Mouse (Mus musculus) embryonic fibroblast, embryonic 13.5 days (primary cell): ENCODE data around the gene Peli1. TPM values are rescaled to one million over a fixed set of nuclear protein-coding genes. Genes with fewer than 3 reads are reported as not detected.

Experiments used
- H3K27ac ChIP-seq: 2 replicates; pipeline ENCODE4 v1.5.1; 2012; ENCODE audit warnings: low read length, control low read depth, inconsistent platforms; ENCODE audit not compliant: insufficient read depth
- H3K4me1 ChIP-seq: 2 replicates; pipeline ENCODE4 v1.6.1; 2011; ENCODE audit warnings: low read length; ENCODE audit not compliant: control insufficient read depth, insufficient read depth
- H3K4me3 ChIP-seq: 2 replicates; pipeline ENCODE4 v1.5.1; 2011; ENCODE audit warnings: mild to moderate bottlenecking, control low read depth, low read length; ENCODE audit not compliant: insufficient read depth
- CTCF ChIP-seq: IDR thresholded peaks from 2 replicates; pipeline ENCODE4 v1.5.1; 2011; ENCODE audit warnings: mild to moderate bottlenecking, control low read depth, low read length, moderate library complexity, borderline replicate concordance; ENCODE audit not compliant: insufficient read depth
- POLR2A ChIP-seq: IDR thresholded peaks from 2 replicates; pipeline ENCODE4 v1.6.1; 2011; ENCODE audit warnings: low read depth, mild to moderate bottlenecking, control low read depth, low read length, moderate library complexity
- polyA plus RNA-seq: library from polyadenylated mRNA; stranded (reverse); fragments of >200 nt; gene quantifications from 2 replicates; pipeline ENCODE4 v1.2.4, GENCODE M21; 2011; ENCODE audit warnings: low read depth; ENCODE audit not compliant: missing spikeins, insufficient read length

The Peli1 gene
- polyA plus RNA-seq, 1 experiment, result 21.3 TPM

DNA sequence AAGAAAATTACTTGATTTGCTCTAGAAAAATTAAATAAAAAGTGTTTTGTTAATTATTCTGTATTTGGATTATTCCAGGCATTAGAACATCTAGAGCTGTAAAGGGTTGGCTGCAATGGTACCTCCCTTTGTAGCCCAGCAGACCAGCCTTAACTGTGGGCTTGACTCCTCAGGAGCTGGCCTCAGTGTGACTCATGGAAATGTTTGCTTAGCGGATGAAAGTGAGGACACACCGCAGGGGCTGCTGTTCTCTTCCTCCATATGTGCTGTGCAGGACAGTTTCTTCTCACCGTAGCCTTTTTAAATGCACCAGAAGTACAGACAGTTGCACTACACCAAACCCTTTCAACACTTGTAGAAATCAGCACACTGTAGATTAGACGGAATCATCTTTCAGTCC, 58.4 kb downstream of the Peli1 start:
- no peak overlapping the region for H3K27ac ChIP-seq
- H3K4me1 ChIP-seq, result no peaks in the 10 kb centered on the region
- no peak overlapping the region for H3K4me3 ChIP-seq
- TF ChIP-seq POLR2A, result no peak
- no peak for TF ChIP-seq CTCF

DNA sequence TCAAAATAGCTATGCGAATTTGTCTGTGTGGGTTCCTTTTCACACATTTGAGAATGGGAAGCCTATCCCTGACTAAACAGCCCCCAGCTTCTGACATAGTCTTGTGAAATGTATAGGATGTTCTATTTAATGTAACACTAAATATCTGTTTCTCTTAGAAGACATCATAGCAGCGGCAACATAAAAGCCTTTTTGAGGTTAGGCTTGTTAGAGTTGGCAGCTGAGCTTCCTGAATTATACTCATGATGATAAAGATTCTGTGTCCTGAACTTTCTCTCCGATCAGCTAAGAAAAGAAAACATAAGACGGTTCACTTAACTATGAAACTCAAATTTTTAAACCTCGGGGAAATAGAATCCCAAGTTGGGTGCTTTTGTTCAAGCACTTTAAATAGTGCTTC, 59.2 kb downstream of the Peli1 start:
- no peak overlapping the region for H3K4me3 ChIP-seq
- H3K27ac ChIP-seq, result no peak overlapping the region
- TF ChIP-seq POLR2A (no peak), CTCF (no peak)
- H3K4me1 ChIP-seq, result no peaks in the 10 kb centered on the region

DNA sequence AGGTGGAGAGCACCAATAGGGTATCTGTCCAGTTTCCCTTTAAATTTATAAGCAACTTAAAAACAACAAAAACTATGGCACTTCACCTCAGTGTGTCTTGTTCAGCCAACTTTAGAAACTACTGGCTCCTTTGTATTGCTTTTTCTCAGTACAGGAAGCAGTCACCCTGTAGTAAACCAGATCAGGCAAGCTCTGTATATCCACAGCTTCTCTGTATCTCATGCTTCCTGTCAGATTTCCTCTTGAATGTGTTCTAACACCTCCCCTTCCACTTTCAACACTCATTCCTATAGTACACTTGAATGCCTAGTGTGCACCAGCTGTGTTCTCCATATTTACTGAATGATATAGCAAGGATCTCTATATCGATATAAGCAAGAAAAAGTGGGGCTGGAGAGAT, 60.6 kb downstream of the Peli1 start:
- TF ChIP-seq POLR2A (no peak), CTCF (no peak)
- Histone ChIP-seq H3K4me3 (no peak overlapping the region), H3K27ac (no peak overlapping the region), H3K4me1 (no peaks in the 10 kb centered on the region)

DNA sequence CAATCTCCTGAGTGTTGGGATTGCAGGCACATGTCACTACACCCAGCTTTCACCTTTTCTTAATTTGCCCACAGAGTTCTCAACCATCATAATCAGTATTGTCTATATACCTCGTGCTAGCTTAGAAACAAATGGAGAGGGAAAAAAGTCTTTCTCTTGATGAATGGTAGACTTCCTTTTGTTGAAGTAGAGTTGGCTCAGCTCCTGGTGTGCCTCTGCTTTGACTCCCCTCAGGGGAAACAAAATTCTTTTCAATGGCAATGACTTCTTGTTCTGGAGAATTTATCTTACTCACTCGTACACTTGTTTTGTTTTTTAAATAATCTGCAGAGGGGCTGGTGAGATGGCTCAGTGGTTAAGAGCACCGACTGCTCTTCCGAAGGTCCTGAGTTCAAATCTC, 62.0 kb downstream of the Peli1 start:
- TF ChIP-seq CTCF (no peak), POLR2A (no peak)
- no peak overlapping the region for H3K4me3 ChIP-seq
- no peak overlapping the region for H3K27ac ChIP-seq
- H3K4me1 ChIP-seq, result no peaks in the 10 kb centered on the region

DNA sequence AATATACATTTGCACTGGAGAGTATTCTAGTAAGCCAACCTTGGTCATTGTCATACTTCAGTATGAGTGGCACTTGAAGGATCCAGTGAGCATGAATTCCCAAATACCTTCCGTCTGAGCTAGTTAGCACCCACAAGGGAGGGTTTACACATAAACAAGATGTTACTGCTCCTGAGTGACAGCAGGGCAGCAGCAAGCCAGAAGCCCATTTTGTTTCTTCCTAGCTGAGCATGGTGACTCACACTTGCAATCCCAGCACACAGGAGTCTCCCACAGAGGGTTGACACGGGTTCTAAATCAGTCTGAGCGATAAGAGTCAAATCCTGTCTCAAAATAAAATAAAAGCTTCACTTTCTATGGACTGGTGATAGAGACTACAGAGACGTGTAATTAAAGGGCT, 66.5 kb downstream of the Peli1 start:
- Histone ChIP-seq H3K4me3 (no peak overlapping the region), H3K27ac (no peak overlapping the region), H3K4me1 (no peaks in the 10 kb centered on the region)
- no peak for TF ChIP-seq CTCF
- TF ChIP-seq POLR2A, result no peak

DNA sequence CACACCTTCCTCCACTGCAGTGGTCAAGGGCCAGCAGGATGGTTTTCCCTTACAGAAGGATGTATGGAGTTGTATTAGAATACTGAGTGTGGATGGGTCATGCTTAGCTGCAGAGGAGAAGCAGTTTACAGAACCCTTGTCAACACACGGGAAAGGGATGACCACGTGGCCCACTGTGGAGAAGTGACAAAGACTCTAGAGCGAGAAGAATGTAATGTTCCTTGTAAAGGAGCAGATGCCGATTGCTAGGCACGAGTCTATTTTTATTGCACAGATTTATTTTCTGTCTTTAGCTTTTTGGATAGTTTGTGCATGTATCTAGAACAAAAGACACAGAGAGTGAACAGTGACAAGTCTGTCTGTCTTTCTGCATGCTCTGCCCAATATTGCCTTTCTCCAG, 71.0 kb downstream of the Peli1 start:
- TF ChIP-seq CTCF (no peak), POLR2A (no peak)

GRCm38 (mm10) chr11:21163143-21163542, 72.1 kb downstream of the Peli1 start:
- Histone ChIP-seq H3K4me1 (no peaks in the 10 kb centered on the region), H3K27ac (no peak overlapping the region), H3K4me3 (no peak overlapping the region)
- TF ChIP-seq POLR2A, result no peak
- TF ChIP-seq CTCF, result no peak

More for the DNA sequence above, 71.0 kb downstream of the Peli1 start:
- Histone ChIP-seq H3K27ac (no peak overlapping the region), H3K4me3 (no peak overlapping the region), H3K4me1 (no peaks in the 10 kb centered on the region)

GRCm38 (mm10) chr11:21163673-21164072, 72.6 kb downstream of the Peli1 start:
- TF ChIP-seq CTCF (no peak), POLR2A (no peak)
- Histone ChIP-seq H3K27ac (no peak overlapping the region), H3K4me3 (no peak overlapping the region)

GRCm38 (mm10) chr11:21164312-21164993, 73.4 kb downstream of the Peli1 start:
- Histone ChIP-seq H3K4me1 (no peaks in the 10 kb centered on the region), H3K27ac (no peak overlapping the region), H3K4me3 (no peak overlapping the region)
- TF ChIP-seq POLR2A (no peak), CTCF (no peak)

More at GRCm38 (mm10) chr11:21163673-21164072, 72.6 kb downstream of the Peli1 start:
- no peaks in the 10 kb centered on the region for H3K4me1 ChIP-seq

GRCm38 (mm10) chr11:21164994-21165560, 74.0 kb downstream of the Peli1 start:
- TF ChIP-seq POLR2A (no peak), CTCF (no peak)
- no peak overlapping the region for H3K27ac ChIP-seq
- no peak overlapping the region for H3K4me3 ChIP-seq
- no peaks in the 10 kb centered on the region for H3K4me1 ChIP-seq
